Mouse (Mus musculus) macrophage (primary cell): Measurements from ENCODE around the gene Uba52. TPM values are rescaled to one million over a fixed set of nuclear protein-coding genes. Genes with fewer than 3 reads are reported as not detected.

Experiments
- polyA plus RNA-seq: library from polyadenylated mRNA; stranded (reverse); fragments of 250-400 nt; gene quantifications from 3 replicates; pipeline ENCODE4 v1.2.4, GENCODE M21; 2018; ENCODE audit warnings: inconsistent platforms

Gene Uba52
- polyA plus RNA-seq, 1 experiment from 2014 or later = 907 TPM

Other genes with a start within 250 kb of the Uba52 start
- gene Homer3, start 228.0 kb downstream of the Uba52 start, polyA plus RNA-seq = 26.3 to 47.9 TPM (median 46.2 TPM) in 3 replicates
- gene Ddx49, start 208.3 kb downstream of the Uba52 start, polyA plus RNA-seq = 17.5 to 26.0 TPM (median 20.5 TPM) in 3 replicates
- 78.2 to 115 TPM (median 98.8 TPM) in 3 replicates for gene Cope, start 208.3 kb downstream of the Uba52 start, polyA plus RNA-seq
- not detected in 3 replicates for gene Cers1, start 195.0 kb downstream of the Uba52 start, polyA plus RNA-seq
- not detected in 3 replicates for gene Gdf1, start 181.0 kb downstream of the Uba52 start, polyA plus RNA-seq
- 19.3 to 31.3 TPM (median 30.1 TPM) in 3 replicates for gene Upf1, start 157.5 kb downstream of the Uba52 start, polyA plus RNA-seq
- 0.20 to 0.42 TPM in 2 of 3 replicates, not detected in the other for gene Comp, start 137.2 kb downstream of the Uba52 start, polyA plus RNA-seq
- 3.6 to 9.4 TPM (median 4.1 TPM) in 3 replicates for gene Crtc1, start 71.2 kb downstream of the Uba52 start, polyA plus RNA-seq
- gene Klhl26, start 33.8 kb downstream of the Uba52 start, polyA plus RNA-seq = 5.9 to 7.7 TPM (median 7.4 TPM) in 3 replicates
- not detected in 3 replicates for gene Tmem59l, start 23.4 kb downstream of the Uba52 start, polyA plus RNA-seq
- not detected in 3 replicates for gene Crlf1, start 17.6 kb downstream of the Uba52 start, polyA plus RNA-seq
- 37.3 to 87.0 TPM (median 75.4 TPM) in 3 replicates for gene Rex1bd, start 4.0 kb downstream of the Uba52 start, polyA plus RNA-seq
- 103 to 188 TPM (median 181 TPM) in 3 replicates for gene Fkbp8, start 16.9 kb upstream of the Uba52 start, polyA plus RNA-seq
- 50.0 to 80.3 TPM (median 65.4 TPM) in 3 replicates for gene Kxd1, start 17.2 kb upstream of the Uba52 start, polyA plus RNA-seq
- 18.8 to 33.9 TPM (median 21.7 TPM) in 3 replicates for gene Ell, start 28.7 kb upstream of the Uba52 start, polyA plus RNA-seq
- gene Isyna1, start 83.6 kb upstream of the Uba52 start, polyA plus RNA-seq = 26.5 to 53.2 TPM (median 51.1 TPM) in 3 replicates
- 71.4 to 137 TPM (median 122 TPM) in 3 replicates for gene Ssbp4, start 98.1 kb upstream of the Uba52 start, polyA plus RNA-seq
- 104 to 230 TPM (median 156 TPM) in 3 replicates for gene Lrrc25, start 105.4 kb upstream of the Uba52 start, polyA plus RNA-seq
- gene Gdf15, start 121.7 kb upstream of the Uba52 start, polyA plus RNA-seq = 24.3 to 124 TPM (median 74.3 TPM) in 3 replicates
- gene Pgpep1, start 149.6 kb upstream of the Uba52 start, polyA plus RNA-seq = 19.1 to 57.8 TPM (median 24.3 TPM) in 3 replicates
- 47.7 to 66.4 TPM (median 48.9 TPM) in 3 replicates for gene Lsm4, start 162.4 kb upstream of the Uba52 start, polyA plus RNA-seq
- 29.7 to 79.6 TPM (median 40.0 TPM) in 3 replicates for gene Jund, start 188.1 kb upstream of the Uba52 start, polyA plus RNA-seq
- not detected in 3 replicates for gene Iqcn, start 192.7 kb upstream of the Uba52 start, polyA plus RNA-seq
- gene Gm3336, start 207.7 kb upstream of the Uba52 start, polyA plus RNA-seq = not detected in 3 replicates
- gene Pde4c, start 212.9 kb upstream of the Uba52 start, polyA plus RNA-seq = not detected in 3 replicates
- 3.2 to 5.2 TPM (median 3.7 TPM) in 3 replicates for gene Rab3a, start 243.9 kb upstream of the Uba52 start, polyA plus RNA-seq